Mouse (Mus musculus): ENCODE data around the gene 1700016D06Rik.

1700016D06Rik gene

DNA sequence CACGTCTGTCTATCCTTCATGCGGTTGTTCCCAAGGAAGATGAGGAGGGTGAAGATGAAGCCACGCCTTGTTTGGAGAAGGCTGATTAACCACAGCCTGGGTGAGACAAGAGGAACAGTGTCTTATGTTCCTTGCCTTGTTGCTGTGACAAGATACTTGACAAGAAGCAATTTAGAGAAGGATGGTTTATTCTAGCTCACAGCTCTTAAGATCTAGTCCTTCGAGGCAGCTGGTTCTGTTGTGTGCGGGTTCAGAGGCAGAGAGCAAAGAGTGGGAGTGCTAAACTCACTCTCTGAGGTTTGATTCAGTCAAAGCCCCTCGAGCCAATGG is at the start of gene 1700016D06Rik:
Gene 1700016D06Rik (minus strand): TSS at position 31 of the 330 bp plus-strand sequence.
- in situ Hi-C loops (cut with MboI, MseI): no loop called here

GRCm38 (mm10) chr8:11749472-11749871 is 48.6 kb upstream of the 1700016D06Rik start:
- in situ Hi-C loops (cut with MboI, MseI): loop anchor here in 1 of 2 experiments (5.0 kb wide), 1 partner anchor 173 kb away; no protein-coding TSS in a partner anchor

DNA sequence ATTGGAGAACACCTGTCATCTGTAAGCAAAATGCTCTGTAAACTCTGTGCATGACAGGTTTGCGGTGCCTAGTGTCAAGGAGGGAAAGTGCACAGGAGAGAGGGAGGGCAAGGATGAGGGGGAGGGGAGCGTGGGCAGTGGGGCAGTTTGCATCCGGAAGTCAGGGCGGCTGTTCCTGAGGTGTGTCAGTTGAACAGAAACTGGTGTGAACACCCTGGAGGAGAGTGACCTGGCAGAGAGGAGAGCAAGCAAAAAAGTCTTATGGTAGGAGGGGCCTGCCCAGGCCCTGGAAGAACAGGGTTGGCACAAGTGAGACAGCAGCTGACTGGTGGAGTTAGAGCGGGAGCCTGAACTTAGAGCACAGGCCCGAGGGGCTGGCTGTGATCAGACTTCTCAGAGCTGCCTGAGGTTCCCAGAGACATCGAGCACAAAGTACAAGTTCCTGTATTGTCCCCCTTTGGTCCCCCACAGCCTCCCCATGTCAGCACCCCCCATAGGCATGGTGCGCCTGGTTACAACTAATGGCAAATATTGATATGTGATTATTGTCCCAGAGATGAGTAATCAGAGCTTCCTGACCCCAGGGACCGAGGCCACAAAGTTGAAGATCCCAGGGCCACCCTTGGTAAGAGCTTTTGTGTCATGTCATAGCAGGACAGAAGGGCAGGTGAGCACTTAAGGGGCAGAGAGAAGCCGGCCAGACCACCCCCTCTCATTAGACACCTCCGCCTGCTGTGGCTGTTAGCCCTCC is 46.2 kb upstream of the 1700016D06Rik start:
- in situ Hi-C loops (cut with MboI, MseI): loop anchor here in 1 of 2 experiments (5.0 kb wide), 1 partner anchor 175 kb away; no protein-coding TSS in a partner anchor

DNA sequence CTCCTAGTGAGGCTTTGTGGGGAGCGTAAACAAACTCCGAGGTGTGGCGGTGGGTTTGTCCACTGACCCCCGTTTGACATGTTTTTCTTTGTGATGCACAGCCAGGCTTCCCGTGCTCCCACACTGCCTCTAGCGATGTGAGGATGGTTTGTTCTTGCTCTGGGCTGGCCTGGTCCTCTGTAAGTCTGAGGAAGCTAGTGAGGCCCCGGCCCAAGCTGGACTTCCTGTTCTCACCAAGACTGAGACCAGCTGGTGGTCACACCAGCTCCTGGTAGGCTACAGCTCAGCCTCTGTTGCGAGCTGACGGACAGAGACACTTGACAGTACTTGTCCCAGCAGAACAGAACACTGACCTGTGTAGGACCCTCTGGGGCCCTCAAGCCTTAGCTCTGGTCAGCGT is 42.7 kb upstream of the 1700016D06Rik start:
- in situ Hi-C loops (cut with MboI, MseI): no loop called here

- in situ Hi-C loops (cut with MboI, MseI): no loop called here
These were observed 40.0 kb upstream of the 1700016D06Rik start for GRCm38 (mm10) chr8:11740857-11741256.

DNA sequence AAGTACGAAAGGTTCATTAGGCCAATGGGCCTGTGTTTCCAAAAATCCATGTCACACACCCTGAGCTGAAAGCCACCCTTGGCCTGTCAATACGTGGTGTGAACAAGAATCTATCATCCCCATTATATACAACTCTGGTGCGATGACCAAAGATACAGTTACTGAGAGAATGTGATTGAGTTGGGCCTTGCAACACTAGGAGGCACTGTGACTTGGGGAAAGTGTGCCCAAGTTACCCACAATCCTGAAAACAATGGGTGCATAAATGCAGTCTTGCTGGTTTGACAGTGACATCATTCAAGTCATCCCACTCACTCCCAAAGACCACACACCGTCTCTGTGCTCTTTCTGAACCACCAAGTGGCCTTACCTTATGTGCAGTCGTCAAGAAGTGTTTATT is 38.2 kb upstream of the 1700016D06Rik start:
- in situ Hi-C loops (cut with MboI, MseI): no loop called here

DNA sequence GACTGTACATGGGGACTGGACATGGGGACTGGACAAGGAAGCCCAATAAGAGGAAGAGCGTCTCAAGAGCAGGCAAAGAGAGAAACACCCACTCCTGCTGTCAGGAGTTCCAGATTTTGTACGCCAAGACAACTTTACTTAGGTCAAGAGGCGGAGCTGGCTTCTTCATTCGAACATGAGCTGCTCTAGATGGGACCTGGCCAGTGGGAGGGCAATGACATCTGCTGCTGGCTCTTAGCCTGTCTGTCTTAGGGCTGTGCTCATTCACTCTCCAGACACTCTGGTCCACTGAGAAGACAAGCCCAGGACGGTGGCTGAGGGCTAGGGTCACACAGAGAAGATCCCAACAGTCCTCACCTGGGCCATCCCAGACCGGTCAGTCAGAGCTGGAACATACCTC is 36.2 kb upstream of the 1700016D06Rik start:
- in situ Hi-C loops (cut with MboI, MseI): no loop called here

DNA sequence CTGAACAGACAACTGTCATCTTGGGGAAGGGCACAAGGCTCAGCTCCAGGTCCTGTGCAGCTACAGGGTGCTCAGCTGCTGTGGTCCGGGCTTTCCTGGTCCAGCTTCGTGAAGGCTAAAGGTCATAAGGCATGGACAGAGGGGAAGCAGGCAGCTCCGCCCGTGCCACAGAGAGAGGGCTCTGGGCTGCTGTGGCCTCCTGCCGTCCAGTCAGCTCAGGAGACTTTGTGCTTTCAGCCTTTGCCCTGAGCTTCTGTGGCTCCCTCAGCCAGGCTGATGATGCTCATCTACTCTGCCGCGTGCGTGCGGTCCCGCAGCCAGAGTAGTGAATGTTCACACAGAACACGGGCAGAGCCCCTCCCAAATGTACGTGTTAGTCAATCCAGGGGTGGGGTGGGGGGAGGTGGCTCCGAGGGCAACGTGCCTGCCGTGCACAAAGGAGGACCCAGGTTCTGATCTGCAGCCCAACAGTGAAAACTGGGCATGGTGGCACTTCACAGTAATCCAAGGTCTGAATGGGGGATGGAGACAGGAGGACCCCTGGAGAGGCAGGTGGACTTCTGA is 34.9 kb upstream of the 1700016D06Rik start:
- in situ Hi-C loops (cut with MboI, MseI): no loop called here

GRCm38 (mm10) chr8:11730271-11730940 is 29.5 kb upstream of the 1700016D06Rik start:
- in situ Hi-C loops (cut with MboI, MseI): no loop called here

DNA sequence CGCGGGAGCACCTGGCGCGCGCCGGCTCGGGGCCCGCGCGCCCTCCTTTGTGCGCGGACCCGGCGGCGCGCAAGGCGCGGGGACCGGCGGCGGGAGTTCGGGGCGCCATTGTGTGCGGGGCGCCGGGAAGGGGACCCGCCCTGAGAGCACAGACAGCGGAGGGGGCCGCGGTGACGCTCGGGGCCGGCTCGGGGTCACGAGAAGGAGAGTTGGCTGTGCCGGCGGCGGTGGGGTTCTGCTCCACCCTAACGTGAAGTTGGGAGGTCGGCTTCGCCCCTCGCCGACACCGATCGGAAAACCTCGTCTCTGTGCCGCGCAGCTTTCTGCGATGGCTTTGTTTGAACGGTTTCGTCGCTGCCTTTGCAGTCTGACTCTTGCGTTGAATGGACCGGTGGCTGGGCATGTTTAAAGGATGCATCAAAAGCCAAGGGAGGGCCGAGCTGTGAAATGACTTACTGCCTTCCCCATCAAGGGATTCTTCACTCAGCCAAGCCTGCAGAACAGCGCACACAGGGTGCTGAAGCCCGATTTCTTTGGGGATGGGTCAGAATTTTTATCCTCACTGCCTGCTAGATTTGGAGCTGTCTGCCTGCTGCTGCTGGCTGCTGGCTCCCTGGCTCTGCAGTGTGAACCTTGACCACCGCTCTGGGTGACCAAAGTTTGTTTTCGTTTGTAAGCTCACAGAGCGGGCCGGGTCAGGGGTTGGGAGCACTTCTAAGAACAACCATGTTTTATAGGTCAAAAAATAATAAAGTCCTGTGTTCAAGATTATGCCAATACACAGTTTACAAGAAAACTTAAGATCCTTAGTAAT is 27.8 kb upstream of the 1700016D06Rik start:
- in situ Hi-C loops (cut with MboI, MseI): no loop called here

DNA sequence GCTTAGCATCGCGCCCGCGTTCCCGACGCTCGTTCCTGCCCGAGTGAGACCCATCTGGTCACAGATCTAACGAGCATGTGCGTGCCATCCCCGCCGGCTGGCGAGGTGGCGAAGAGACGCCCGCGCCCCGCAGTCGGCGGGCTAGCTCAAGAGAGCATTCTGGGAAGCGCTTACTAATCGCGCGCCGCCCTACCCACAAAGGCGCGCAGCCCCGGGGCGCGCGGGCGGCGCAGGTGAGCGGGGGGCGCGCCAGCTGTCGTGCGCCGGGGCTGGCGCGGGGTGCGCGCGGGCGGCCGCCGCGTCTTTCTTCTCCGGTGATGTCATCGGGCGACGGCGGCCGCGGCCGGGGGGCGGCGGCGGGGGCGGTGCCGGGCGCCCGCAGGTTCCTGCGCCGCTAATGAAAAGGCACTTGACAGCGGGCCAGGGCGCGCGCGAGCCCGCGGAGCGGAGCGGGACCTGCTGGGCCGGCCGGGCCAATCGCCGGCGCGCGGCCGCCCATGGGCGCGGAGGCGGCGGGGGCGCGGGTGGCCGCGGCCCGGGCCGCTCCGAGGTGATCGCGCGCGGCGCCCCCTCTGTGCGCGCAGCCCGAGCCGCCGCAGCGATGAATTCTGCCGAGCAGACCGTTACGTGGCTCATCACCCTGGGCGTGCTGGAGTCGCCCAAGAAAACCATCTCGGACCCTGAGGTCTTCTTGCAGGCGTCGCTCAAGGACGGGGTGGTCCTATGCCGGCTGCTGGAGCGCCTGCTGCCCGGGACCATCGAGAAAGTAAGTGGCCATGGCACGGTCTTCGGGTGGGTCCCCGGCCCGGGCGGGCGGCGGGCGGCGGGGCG is 27.0 kb upstream of the 1700016D06Rik start, which contains the start of gene Arhgef7:
Gene Arhgef7 (plus strand): TSS at position 71 of the 831 bp plus-strand sequence.
- in situ Hi-C loops (cut with MboI, MseI): no loop called here

- in situ Hi-C loops (cut with MboI, MseI): no loop called here
These were observed 26.4 kb upstream of the 1700016D06Rik start for GRCm38 (mm10) chr8:11727273-11727650.

GRCm38 (mm10) chr8:11717194-11717593 is 16.3 kb upstream of the 1700016D06Rik start:
- in situ Hi-C loops (cut with MboI, MseI): no loop called here

DNA sequence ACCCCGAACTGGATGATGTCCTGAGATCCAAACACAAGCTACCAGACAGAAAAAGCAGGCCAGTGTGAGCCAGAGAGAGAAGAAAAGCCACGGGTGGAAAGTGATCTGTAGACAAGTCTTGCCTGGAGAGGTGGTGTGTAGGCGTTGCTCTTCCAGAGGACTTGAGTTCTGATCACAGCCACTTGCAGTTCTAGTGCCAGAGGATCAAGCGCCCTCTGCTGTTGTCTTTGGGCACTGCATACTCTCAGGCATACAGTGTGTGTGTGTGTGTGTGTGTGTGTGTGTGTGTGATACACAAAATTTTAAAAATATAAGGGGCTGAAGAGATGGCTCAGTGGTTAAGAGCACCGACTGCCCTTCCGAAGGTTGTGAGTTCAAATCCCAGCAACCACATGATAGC is 11.4 kb upstream of the 1700016D06Rik start:
- in situ Hi-C loops (cut with MboI, MseI): no loop called here

GRCm38 (mm10) chr8:11710415-11710814 is 9.6 kb upstream of the 1700016D06Rik start:
- in situ Hi-C loops (cut with MboI, MseI): no loop called here

- in situ Hi-C loops (cut with MboI, MseI): no loop called here
These were observed 8.7 kb upstream of the 1700016D06Rik start for GRCm38 (mm10) chr8:11709542-11709941.

- in situ Hi-C loops (cut with MboI, MseI): no loop called here
These were observed 8.0 kb upstream of the 1700016D06Rik start for GRCm38 (mm10) chr8:11708815-11709214.

GRCm38 (mm10) chr8:11707701-11708100 is 6.8 kb upstream of the 1700016D06Rik start:
- in situ Hi-C loops (cut with MboI, MseI): no loop called here

DNA sequence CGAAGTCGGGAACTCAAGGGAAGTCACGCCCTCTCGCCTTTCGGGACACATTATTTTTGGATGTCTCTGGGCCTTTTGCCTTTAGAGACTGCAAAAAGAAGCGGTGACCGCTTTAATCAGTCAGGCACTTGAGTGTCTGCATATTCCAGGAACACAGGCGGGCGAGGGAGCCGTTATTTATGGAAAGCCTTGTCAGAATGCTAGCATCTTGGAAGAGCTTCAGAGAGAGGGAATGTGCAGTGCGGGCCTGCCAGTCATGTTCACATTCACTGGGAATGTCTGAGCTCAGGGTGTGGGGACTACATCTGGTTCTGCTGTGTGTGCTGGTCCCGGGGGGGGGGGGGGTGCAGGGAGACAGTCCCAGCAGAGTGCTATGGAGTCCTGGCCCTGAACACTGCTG is 5.0 kb upstream of the 1700016D06Rik start:
- in situ Hi-C loops (cut with MboI, MseI): no loop called here

- in situ Hi-C loops (cut with MboI, MseI): no loop called here
These were observed 4.0 kb upstream of the 1700016D06Rik start for GRCm38 (mm10) chr8:11704716-11705420.
